Mouse (Mus musculus): ENCODE results near the gene Ampd3. TPM values are rescaled to one million over a fixed set of nuclear protein-coding genes. Genes with fewer than 3 reads are reported as not detected.

Gene Ampd3
- polyA plus RNA-seq, 1 experiment from 2014 or later: 30.8 TPM

GRCm38 (mm10) chr7:110797722-110798409 is 29.9 kb downstream of the Ampd3 start:
- WGBS (ENCODE audit: insufficient replicate concordance): 84% methylated on average over 11 of the region's 11 CpGs
- H3K4me2 ChIP-seq: no peak overlapping the region
- no peaks in the 10 kb centered on the region for H3K9me3 ChIP-seq (replicated peaks)
- ATAC-seq (ENCODE audit: insufficient read depth): no peak
- no peak overlapping the region for H3K27ac ChIP-seq (replicated peaks)
- H3K4me3 ChIP-seq (replicated peaks): no peak overlapping the region
- H3K27me3 ChIP-seq: no peaks in the 10 kb centered on the region
- H3K9ac ChIP-seq: no peak overlapping the region
- peaks cover 3% of the 10 kb centered on the region for H3K4me1 ChIP-seq (replicated peaks)
- peaks cover 93% of the 10 kb centered on the region for H3K36me3 ChIP-seq (replicated peaks)

GRCm38 (mm10) chr7:110801028-110801427 is 33.0 kb downstream of the Ampd3 start:
- Histone ChIP-seq H3K27ac (replicated peaks) (no peak overlapping the region), H3K4me3 (replicated peaks) (no peak overlapping the region), H3K27me3 (no peaks in the 10 kb centered on the region), H3K36me3 (replicated peaks) (peaks cover 93% of the 10 kb centered on the region), H3K4me2 (no peak overlapping the region), H3K9me3 (replicated peaks) (no peaks in the 10 kb centered on the region), H3K4me1 (replicated peaks) (peaks cover 3% of the 10 kb centered on the region), H3K9ac (no peak overlapping the region)
- ATAC-seq (ENCODE audit: insufficient read depth): 0 out of 2 replicates have a peak, but pooled peaks have one; percentile 22
- WGBS (ENCODE audit: insufficient replicate concordance): 2% methylated on average over 4 of the region's 4 CpGs

- Histone ChIP-seq H3K27me3 (no peaks in the 10 kb centered on the region), H3K27ac (replicated peaks) (no peak overlapping the region), H3K36me3 (replicated peaks) (peaks cover 91% of the 10 kb centered on the region), H3K9me3 (replicated peaks) (no peaks in the 10 kb centered on the region), H3K9ac (no peak overlapping the region), H3K4me3 (replicated peaks) (no peak overlapping the region), H3K4me1 (replicated peaks) (no peaks in the 10 kb centered on the region), H3K4me2 (no peak overlapping the region)
- 89% methylated on average over 10 of the region's 10 CpGs for WGBS (ENCODE audit: insufficient replicate concordance)
- ATAC-seq (ENCODE audit: insufficient read depth): no peak
Observed at GRCm38 (mm10) chr7:110803131-110803530, 35.1 kb downstream of the Ampd3 start.

GRCm38 (mm10) chr7:110804266-110804665 is 36.3 kb downstream of the Ampd3 start:
- 77% methylated on average over 3 of the region's 3 CpGs for WGBS (ENCODE audit: insufficient replicate concordance)
- Histone ChIP-seq H3K36me3 (replicated peaks) (peaks cover 95% of the 10 kb centered on the region), H3K4me2 (no peak overlapping the region), H3K27me3 (no peaks in the 10 kb centered on the region), H3K9me3 (replicated peaks) (no peaks in the 10 kb centered on the region), H3K4me3 (replicated peaks) (no peak overlapping the region), H3K9ac (no peak overlapping the region), H3K27ac (replicated peaks) (no peak overlapping the region), H3K4me1 (replicated peaks) (no peaks in the 10 kb centered on the region)
- no peak for ATAC-seq (ENCODE audit: insufficient read depth)

- ATAC-seq (ENCODE audit: insufficient read depth): no peak
- Histone ChIP-seq H3K4me1 (replicated peaks) (no peaks in the 10 kb centered on the region), H3K27ac (replicated peaks) (no peak overlapping the region), H3K4me2 (no peak overlapping the region), H3K9ac (no peak overlapping the region), H3K27me3 (no peaks in the 10 kb centered on the region), H3K4me3 (replicated peaks) (no peak overlapping the region), H3K9me3 (replicated peaks) (no peaks in the 10 kb centered on the region), H3K36me3 (replicated peaks) (peaks cover 98% of the 10 kb centered on the region)
- 86% methylated on average over 13 of the region's 13 CpGs for WGBS (ENCODE audit: insufficient replicate concordance)
Observed at GRCm38 (mm10) chr7:110807460-110808030, 39.5 kb downstream of the Ampd3 start.

DNA sequence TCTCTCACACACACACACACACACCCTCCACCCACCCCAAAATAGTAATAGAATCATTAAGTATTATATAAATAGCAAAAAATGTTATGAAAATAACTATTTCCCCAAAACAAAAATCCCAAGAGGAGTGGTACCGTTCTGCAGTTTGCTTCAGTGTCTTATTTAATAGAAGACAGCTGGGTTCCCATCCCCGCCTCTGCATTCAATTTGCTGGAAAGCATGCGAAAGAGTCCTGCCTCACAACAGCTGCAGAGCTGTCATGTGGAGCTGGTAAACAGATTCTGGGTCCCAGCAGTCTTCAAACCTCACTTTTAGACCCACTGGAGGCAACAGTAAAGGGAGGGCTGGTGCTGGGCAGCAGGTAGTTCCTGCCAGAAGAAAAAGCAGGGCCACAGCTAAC is 41.0 kb downstream of the Ampd3 start:
- Histone ChIP-seq H3K4me1 (replicated peaks) (0 out of 2 replicates have a peak, but pooled peaks cover 3% of the 10 kb centered on the region), H3K27ac (replicated peaks) (no peak overlapping the region), H3K27me3 (no peaks in the 10 kb centered on the region), H3K9ac (no peak overlapping the region), H3K4me3 (replicated peaks) (no peak overlapping the region), H3K4me2 (no peak overlapping the region), H3K36me3 (replicated peaks) (peaks cover 98% of the 10 kb centered on the region), H3K9me3 (replicated peaks) (no peaks in the 10 kb centered on the region)
- no peak for ATAC-seq (ENCODE audit: insufficient read depth)
- 75% methylated on average over 3 of the region's 3 CpGs for whole genome bisulfite sequencing (ENCODE audit: insufficient replicate concordance)

GRCm38 (mm10) chr7:110809585-110810557 is 41.9 kb downstream of the Ampd3 start:
- no peak overlapping the region for H3K27ac ChIP-seq (replicated peaks)
- H3K4me2 ChIP-seq: no peak overlapping the region
- no peaks in the 10 kb centered on the region for H3K9me3 ChIP-seq (replicated peaks)
- no peak overlapping the region for H3K9ac ChIP-seq
- no peaks in the 10 kb centered on the region for H3K27me3 ChIP-seq
- peaks cover 97% of the 10 kb centered on the region for H3K36me3 ChIP-seq (replicated peaks)
- ATAC-seq (ENCODE audit: insufficient read depth): no peak
- H3K4me3 ChIP-seq (replicated peaks): no peak overlapping the region
- WGBS (ENCODE audit: insufficient replicate concordance): 84% methylated on average over 18 of the region's 18 CpGs
- H3K4me1 ChIP-seq (replicated peaks): 0 out of 2 replicates have a peak, but pooled peaks cover 5% of the 10 kb centered on the region

- Histone ChIP-seq H3K27me3 (no peaks in the 10 kb centered on the region), H3K27ac (replicated peaks) (no peak overlapping the region), H3K9ac (no peak overlapping the region), H3K4me2 (no peak overlapping the region), H3K4me3 (replicated peaks) (no peak overlapping the region), H3K4me1 (replicated peaks) (0 out of 2 replicates have a peak, but pooled peaks cover 5% of the 10 kb centered on the region), H3K9me3 (replicated peaks) (no peaks in the 10 kb centered on the region), H3K36me3 (replicated peaks) (peaks cover 95% of the 10 kb centered on the region)
- 0 out of 2 replicates have a peak, but pooled peaks have one; percentile 18 for ATAC-seq (ENCODE audit: insufficient read depth)
- 90% methylated on average over 8 of the region's 8 CpGs for WGBS (ENCODE audit: insufficient replicate concordance)
Observed at GRCm38 (mm10) chr7:110810995-110811394, 43.0 kb downstream of the Ampd3 start.

DNA sequence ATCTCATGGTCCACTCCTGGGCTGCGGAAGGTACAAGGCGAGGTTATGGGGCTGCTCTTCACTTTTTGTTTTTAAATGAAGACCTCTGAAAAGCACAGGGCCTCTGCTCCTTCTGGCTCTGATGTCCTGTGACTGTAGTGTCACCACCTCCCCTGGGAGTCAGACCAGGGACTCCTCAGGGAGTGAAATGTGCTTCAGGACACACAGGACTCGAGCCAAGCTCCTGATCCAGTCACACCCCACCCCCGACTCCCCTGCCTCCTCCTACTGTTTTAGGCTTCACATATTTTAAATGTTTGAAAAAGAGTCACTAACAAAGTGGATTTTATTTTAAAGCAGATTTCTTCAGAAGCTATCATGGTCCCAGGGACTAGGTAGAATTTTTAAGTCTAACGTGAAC is 43.5 kb downstream of the Ampd3 start:
- Histone ChIP-seq H3K9me3 (replicated peaks) (no peaks in the 10 kb centered on the region), H3K4me2 (no peak overlapping the region), H3K4me1 (replicated peaks) (0 out of 2 replicates have a peak, but pooled peaks cover 5% of the 10 kb centered on the region), H3K9ac (no peak overlapping the region), H3K36me3 (replicated peaks) (peaks cover 91% of the 10 kb centered on the region), H3K4me3 (replicated peaks) (no peak overlapping the region), H3K27me3 (no peaks in the 10 kb centered on the region), H3K27ac (replicated peaks) (no peak overlapping the region)
- no peak for ATAC-seq (ENCODE audit: insufficient read depth)
- 79% methylated on average over 5 of the region's 5 CpGs for WGBS (ENCODE audit: insufficient replicate concordance)

GRCm38 (mm10) chr7:110813983-110814382 is 46.0 kb downstream of the Ampd3 start:
- H3K9me3 ChIP-seq (replicated peaks): no peaks in the 10 kb centered on the region
- no peak overlapping the region for H3K4me2 ChIP-seq
- 0 out of 2 replicates have a peak overlapping the region, but pooled peaks have one; percentile 38 for H3K27ac ChIP-seq (replicated peaks)
- H3K36me3 ChIP-seq (replicated peaks): peaks cover 85% of the 10 kb centered on the region
- no peak overlapping the region for H3K9ac ChIP-seq
- 39% methylated on average over 1 of the region's 1 CpGs for WGBS (ENCODE audit: insufficient replicate concordance)
- no peak overlapping the region for H3K4me3 ChIP-seq (replicated peaks)
- ATAC-seq (ENCODE audit: insufficient read depth): no peak
- peaks cover 16% of the 10 kb centered on the region for H3K4me1 ChIP-seq (replicated peaks)
- no peaks in the 10 kb centered on the region for H3K27me3 ChIP-seq

GRCm38 (mm10) chr7:110816037-110816436 is 48.0 kb downstream of the Ampd3 start:
- Histone ChIP-seq H3K36me3 (replicated peaks) (peaks cover 73% of the 10 kb centered on the region), H3K4me1 (replicated peaks) (peaks cover 34% of the 10 kb centered on the region), H3K9ac (no peak overlapping the region), H3K27ac (replicated peaks) (no peak overlapping the region), H3K9me3 (replicated peaks) (no peaks in the 10 kb centered on the region), H3K4me2 (no peak overlapping the region), H3K4me3 (replicated peaks) (no peak overlapping the region), H3K27me3 (no peaks in the 10 kb centered on the region)
- WGBS (ENCODE audit: insufficient replicate concordance): 66% methylated on average over 5 of the region's 5 CpGs
- no peak for ATAC-seq (ENCODE audit: insufficient read depth)
